Mouse (Mus musculus): ENCODE results near the gene Eftud2. TPM values are rescaled to one million over a fixed set of nuclear protein-coding genes. Genes with fewer than 3 reads are reported as not detected.

The Eftud2 gene
- polyA plus RNA-seq, 1 experiment from 2014 or later, result 110 TPM

- Histone ChIP-seq H3K4me2 (replicated peaks) (peak overlapping the region; percentile 89), H3K9me3 (ENCODE audit: control insufficient read depth, low read length) (no peaks in the 10 kb centered on the region), H3K9ac (peak overlapping the region; percentile 79), H3K27me3 (ENCODE audit: control insufficient read depth, insufficient read depth, low read length) (peaks cover 6% of the 10 kb centered on the region; the same call in 1 of the 2 replicates), H3K4me1 (replicated peaks; ENCODE audit: control insufficient read depth, insufficient read depth, low read length) (peaks cover 25% of the 10 kb centered on the region), H3K4me3 (replicated peaks; ENCODE audit: low read length) (peak overlapping the region; percentile 71), H3K27ac (peak overlapping the region; percentile 94), H3K36me3 (replicated peaks; ENCODE audit: control insufficient read depth, insufficient read depth) (no peaks in the 10 kb centered on the region)
- ATAC-seq (ENCODE audit: low FRiP score) (peak; percentile 59), DNase-seq (ENCODE audit: low spot score) (peak; percentile 29)
- under 1% methylated on average over 64 of the region's 92 CpGs for WGBS
These were observed 62.4 kb downstream of the Eftud2 start for GRCm38 (mm10) chr11:102818121-102819020.

DNA sequence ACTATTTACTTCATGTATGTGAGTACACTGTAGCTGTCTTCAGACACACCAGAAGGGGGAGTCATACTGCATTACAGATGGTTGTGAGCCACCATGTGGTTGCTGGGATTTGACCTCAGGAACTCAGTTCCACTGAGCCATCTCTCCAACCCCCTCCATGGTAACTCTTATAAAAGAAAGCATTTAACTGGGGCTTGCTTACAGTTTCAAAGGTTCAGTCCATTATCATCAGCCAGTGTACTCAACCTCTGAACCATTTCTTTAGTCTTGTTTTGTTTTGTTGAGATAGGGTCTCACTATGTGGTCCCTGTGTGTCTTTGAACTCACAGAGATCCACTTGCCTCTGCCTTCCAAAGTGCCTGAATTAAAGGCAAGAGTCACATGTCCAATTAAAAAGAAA lies 65.9 kb downstream of the Eftud2 start:
- no peak overlapping the region for H3K9ac ChIP-seq
- H3K4me2 ChIP-seq (replicated peaks), result no peak overlapping the region
- DNase-seq (ENCODE audit: low spot score), result no peak
- no peaks in the 10 kb centered on the region for H3K27me3 ChIP-seq (ENCODE audit: control insufficient read depth, insufficient read depth, low read length)
- no peaks in the 10 kb centered on the region; the same call in 1 of the 2 replicates for H3K36me3 ChIP-seq (replicated peaks; ENCODE audit: control insufficient read depth, insufficient read depth)
- no peak overlapping the region for H3K4me3 ChIP-seq (replicated peaks; ENCODE audit: low read length)
- peaks cover 25% of the 10 kb centered on the region for H3K4me1 ChIP-seq (replicated peaks; ENCODE audit: control insufficient read depth, insufficient read depth, low read length)
- no peak for ATAC-seq (ENCODE audit: low FRiP score)
- no peak overlapping the region for H3K27ac ChIP-seq
- H3K9me3 ChIP-seq (ENCODE audit: control insufficient read depth, low read length), result no peaks in the 10 kb centered on the region

GRCm38 (mm10) chr11:102810721-102811485 lies 69.9 kb downstream of the Eftud2 start:
- Histone ChIP-seq H3K9ac (no peak overlapping the region), H3K27ac (no peak overlapping the region), H3K36me3 (replicated peaks; ENCODE audit: control insufficient read depth, insufficient read depth) (no peaks in the 10 kb centered on the region; the same call in 1 of the 2 replicates), H3K4me3 (replicated peaks; ENCODE audit: low read length) (no peak overlapping the region), H3K4me2 (replicated peaks) (no peak overlapping the region), H3K9me3 (ENCODE audit: control insufficient read depth, low read length) (no peaks in the 10 kb centered on the region), H3K4me1 (replicated peaks; ENCODE audit: control insufficient read depth, insufficient read depth, low read length) (peaks cover 3% of the 10 kb centered on the region), H3K27me3 (ENCODE audit: control insufficient read depth, insufficient read depth, low read length) (no peaks in the 10 kb centered on the region)
- DNase-seq (ENCODE audit: low spot score) (no peak), ATAC-seq (ENCODE audit: low FRiP score) (no peak)
- WGBS, result 59% methylated on average over 4 of the region's 4 CpGs

- H3K4me2 ChIP-seq (replicated peaks), result no peak overlapping the region
- ATAC-seq (ENCODE audit: low FRiP score) (no peak), DNase-seq (ENCODE audit: low spot score) (no peak)
- H3K9ac ChIP-seq, result no peak overlapping the region
- 74% methylated on average over 5 of the region's 5 CpGs for WGBS
- no peaks in the 10 kb centered on the region for H3K9me3 ChIP-seq (ENCODE audit: control insufficient read depth, low read length)
- H3K4me1 ChIP-seq (replicated peaks; ENCODE audit: control insufficient read depth, insufficient read depth, low read length), result no peaks in the 10 kb centered on the region; the same call in 1 of the 2 replicates
- H3K36me3 ChIP-seq (replicated peaks; ENCODE audit: control insufficient read depth, insufficient read depth), result peaks cover 8% of the 10 kb centered on the region; the same call in 1 of the 2 replicates
- H3K4me3 ChIP-seq (replicated peaks; ENCODE audit: low read length), result no peak overlapping the region
- H3K27ac ChIP-seq, result no peak overlapping the region
- no peaks in the 10 kb centered on the region for H3K27me3 ChIP-seq (ENCODE audit: control insufficient read depth, insufficient read depth, low read length)
These were observed 72.5 kb downstream of the Eftud2 start for GRCm38 (mm10) chr11:102808246-102808645.

- 88% methylated on average over 5 of the region's 5 CpGs for WGBS
These were observed 77.3 kb downstream of the Eftud2 start for GRCm38 (mm10) chr11:102803453-102803852.

DNA sequence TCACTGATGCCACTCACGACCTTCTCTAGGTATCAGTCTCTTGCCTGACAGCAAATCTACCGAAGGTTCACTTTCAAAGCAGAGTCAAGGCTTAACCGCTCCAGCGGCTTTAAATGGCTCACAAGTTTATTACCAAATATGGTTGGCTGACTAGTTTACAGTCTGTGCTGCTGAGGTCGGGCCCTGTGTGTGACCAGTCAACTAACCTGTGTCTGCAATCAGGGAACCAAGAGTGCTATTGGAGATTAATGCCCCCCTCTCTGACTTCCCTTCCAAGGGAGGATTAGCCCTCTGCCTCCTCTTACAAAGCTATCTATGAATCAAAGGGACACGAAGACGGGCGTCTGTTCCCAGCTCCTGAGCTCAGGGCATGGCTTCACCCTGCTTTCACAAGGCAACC lies 86.6 kb downstream of the Eftud2 start:
- Histone ChIP-seq H3K4me1 (replicated peaks; ENCODE audit: control insufficient read depth, insufficient read depth, low read length) (no peaks in the 10 kb centered on the region), H3K36me3 (replicated peaks; ENCODE audit: control insufficient read depth, insufficient read depth) (peaks cover 20% of the 10 kb centered on the region), H3K27ac (no peak overlapping the region), H3K9me3 (ENCODE audit: control insufficient read depth, low read length) (no peaks in the 10 kb centered on the region), H3K4me3 (replicated peaks; ENCODE audit: low read length) (no peak overlapping the region), H3K9ac (no peak overlapping the region), H3K4me2 (replicated peaks) (no peak overlapping the region), H3K27me3 (ENCODE audit: control insufficient read depth, insufficient read depth, low read length) (no peaks in the 10 kb centered on the region)
- ATAC-seq (ENCODE audit: low FRiP score) (no peak), DNase-seq (ENCODE audit: low spot score) (no peak)
- 69% methylated on average over 8 of the region's 8 CpGs for WGBS

More at GRCm38 (mm10) chr11:102803453-102803852, 77.3 kb downstream of the Eftud2 start:
- H3K4me2 ChIP-seq (replicated peaks), result no peak overlapping the region
- DNase-seq (ENCODE audit: low spot score), result no peak
- H3K27me3 ChIP-seq (ENCODE audit: control insufficient read depth, insufficient read depth, low read length), result no peaks in the 10 kb centered on the region
- ATAC-seq (ENCODE audit: low FRiP score), result no peak
- H3K4me3 ChIP-seq (replicated peaks; ENCODE audit: low read length), result no peak overlapping the region
- H3K9me3 ChIP-seq (ENCODE audit: control insufficient read depth, low read length), result no peaks in the 10 kb centered on the region
- H3K36me3 ChIP-seq (replicated peaks; ENCODE audit: control insufficient read depth, insufficient read depth), result peaks cover 48% of the 10 kb centered on the region
- no peaks in the 10 kb centered on the region for H3K4me1 ChIP-seq (replicated peaks; ENCODE audit: control insufficient read depth, insufficient read depth, low read length)
- no peak overlapping the region for H3K9ac ChIP-seq
- no peak overlapping the region for H3K27ac ChIP-seq

- WGBS, result 61% methylated on average over 14 of the region's 14 CpGs
- Histone ChIP-seq H3K36me3 (replicated peaks; ENCODE audit: control insufficient read depth, insufficient read depth) (0 out of 2 replicates have a peak, but pooled peaks cover 3% of the 10 kb centered on the region), H3K4me1 (replicated peaks; ENCODE audit: control insufficient read depth, insufficient read depth, low read length) (no peaks in the 10 kb centered on the region), H3K9me3 (ENCODE audit: control insufficient read depth, low read length) (no peaks in the 10 kb centered on the region), H3K27me3 (ENCODE audit: control insufficient read depth, insufficient read depth, low read length) (no peaks in the 10 kb centered on the region), H3K4me2 (replicated peaks) (no peak overlapping the region), H3K9ac (no peak overlapping the region), H3K4me3 (replicated peaks; ENCODE audit: low read length) (no peak overlapping the region), H3K27ac (no peak overlapping the region)
- ATAC-seq (ENCODE audit: low FRiP score) (no peak), DNase-seq (ENCODE audit: low spot score) (no peak)
These were observed 88.9 kb downstream of the Eftud2 start for GRCm38 (mm10) chr11:102791682-102792445.

Data from hindbrain, embryonic 14.5 days (tissue).